Mouse (Mus musculus) R1 (cell line): ENCODE data around the gene Gm10647.

Source experiments
- DNase-seq: peaks from one replicate; pipeline ENCODE4 v3.0.0-alpha.2; 2018; ENCODE audit warnings: low read depth, low spot score

Gm10647 gene

GRCm38 (mm10) chr9:66846822-66847221, 50.0 kb downstream of the Gm10647 start:
- DNase-seq = no peak
